Mouse (Mus musculus) thymus, postnatal 36 days (tissue): ENCODE data around the gene Dyrk3.

Source experiments
- DNase-seq, 2 experiments: peaks; one replicate each; pipeline ENCODE4 v3.0.0; 2022; ENCODE audit warnings: mixed read lengths in 2 of 2

Dyrk3 gene

GRCm38 (mm10) chr1:131107575-131108308 is 30.4 kb downstream of the Dyrk3 start:
- no peak for DNase-seq

GRCm38 (mm10) chr1:131103776-131104424 is 34.2 kb downstream of the Dyrk3 start:
- no peak for DNase-seq

GRCm38 (mm10) chr1:131100808-131101207 is 37.3 kb downstream of the Dyrk3 start:
- DNase-seq: no peak

GRCm38 (mm10) chr1:131097700-131098094 is 40.4 kb downstream of the Dyrk3 start, which contains the start of gene Mapkapk2:
Mapkapk2 (minus strand) TSS chr1:131097826.
- DNase-seq: peak; percentile 86 to 87

GRCm38 (mm10) chr1:131096803-131097699 is 41.1 kb downstream of the Dyrk3 start:
- peak; percentile 48 to 53 for DNase-seq

GRCm38 (mm10) chr1:131096132-131096695 is 41.9 kb downstream of the Dyrk3 start:
- DNase-seq: no peak

GRCm38 (mm10) chr1:131095574-131095973 is 42.6 kb downstream of the Dyrk3 start:
- DNase-seq: no peak

GRCm38 (mm10) chr1:131093889-131094288 is 44.3 kb downstream of the Dyrk3 start:
- DNase-seq: no peak

- no peak for DNase-seq
These were observed 45.3 kb downstream of the Dyrk3 start for GRCm38 (mm10) chr1:131092846-131093245.

GRCm38 (mm10) chr1:131092173-131092572 is 46.0 kb downstream of the Dyrk3 start:
- DNase-seq: no peak

- DNase-seq: no peak
These were observed 46.7 kb downstream of the Dyrk3 start for GRCm38 (mm10) chr1:131091481-131091880.

- DNase-seq: no peak
These were observed 47.3 kb downstream of the Dyrk3 start for GRCm38 (mm10) chr1:131090877-131091276.

GRCm38 (mm10) chr1:131090261-131090660 is 47.9 kb downstream of the Dyrk3 start:
- DNase-seq: no peak

- no peak for DNase-seq
These were observed 48.5 kb downstream of the Dyrk3 start for GRCm38 (mm10) chr1:131089525-131090127.

GRCm38 (mm10) chr1:131088547-131088946 is 49.6 kb downstream of the Dyrk3 start:
- DNase-seq: no peak

GRCm38 (mm10) chr1:131086907-131087306 is 51.2 kb downstream of the Dyrk3 start:
- DNase-seq: no peak

- no peak for DNase-seq
These were observed 52.0 kb downstream of the Dyrk3 start for GRCm38 (mm10) chr1:131085957-131086739.

- DNase-seq: no peak
These were observed 52.9 kb downstream of the Dyrk3 start for GRCm38 (mm10) chr1:131085272-131085671.

GRCm38 (mm10) chr1:131084289-131084688 is 53.9 kb downstream of the Dyrk3 start:
- DNase-seq: no peak

- no peak for DNase-seq
These were observed 54.5 kb downstream of the Dyrk3 start for GRCm38 (mm10) chr1:131083609-131084008.

- DNase-seq: no peak
These were observed 55.0 kb downstream of the Dyrk3 start for GRCm38 (mm10) chr1:131083122-131083521.

- no peak for DNase-seq
These were observed 57.5 kb downstream of the Dyrk3 start for GRCm38 (mm10) chr1:131080686-131081085.
